Mouse (Mus musculus) neural tube, embryonic 10.5 days (tissue): ENCODE results near the gene Slit3.
A peak's percentile ranks its signal among the peaks of the same experiment; 100 is the strongest.

Experiments used
- DNase-seq: peaks from one replicate; pipeline ENCODE4 v3.0.0-alpha.2; 2017; ENCODE audit warnings: low spot score; ENCODE audit errors: extremely low spot score

The Slit3 gene

DNA sequence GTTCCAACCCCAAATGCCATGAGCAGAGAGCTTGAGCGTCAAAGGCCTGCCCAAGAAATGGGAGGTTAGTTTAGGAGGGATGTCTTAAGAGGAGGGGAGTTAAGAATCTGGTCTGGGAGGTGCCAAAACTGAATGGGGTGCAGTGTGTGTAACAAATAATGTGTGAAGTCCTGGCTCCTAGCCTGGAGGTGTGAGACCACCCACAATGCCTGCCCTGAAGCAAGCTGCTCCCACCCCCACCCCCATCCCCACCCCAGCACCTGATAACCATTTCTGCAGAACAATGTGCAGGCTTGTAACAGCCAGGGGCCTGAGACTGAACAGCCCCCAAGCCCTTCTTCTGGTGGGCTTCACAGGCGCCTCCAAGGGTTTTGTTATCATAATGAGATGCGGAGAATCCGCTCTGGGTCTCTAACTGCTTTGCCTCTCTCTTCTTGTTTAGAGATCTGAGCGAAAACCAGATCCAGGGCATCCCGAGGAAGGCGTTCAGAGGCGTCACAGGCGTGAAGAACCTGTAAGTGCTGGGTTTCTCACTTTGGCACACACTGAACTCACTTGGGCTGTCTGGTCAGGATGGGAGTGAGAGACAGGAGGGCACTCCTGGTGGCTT is 386.9 kb downstream of the Slit3 start:
- DNase-seq, result no peak

DNA sequence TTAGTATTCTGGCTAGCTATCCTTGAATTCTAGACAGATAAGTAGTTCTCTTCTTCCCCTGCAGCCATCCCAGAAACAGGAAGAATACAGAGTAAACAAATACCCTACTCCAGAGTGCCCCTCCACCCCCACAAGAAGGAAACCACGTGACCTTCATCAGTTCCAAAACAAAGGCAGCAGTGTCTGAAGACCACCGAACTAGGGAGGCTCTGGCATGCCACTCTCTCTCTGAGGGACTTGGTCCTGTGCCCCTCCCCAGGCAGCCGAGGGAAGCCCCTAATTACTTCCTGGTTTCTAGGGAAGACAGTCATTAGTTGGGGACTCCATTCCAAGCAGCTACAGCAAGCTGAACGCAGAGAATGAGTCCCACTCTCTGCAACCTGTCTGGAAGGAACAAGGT is 391.7 kb downstream of the Slit3 start:
- no peak for DNase-seq

DNA sequence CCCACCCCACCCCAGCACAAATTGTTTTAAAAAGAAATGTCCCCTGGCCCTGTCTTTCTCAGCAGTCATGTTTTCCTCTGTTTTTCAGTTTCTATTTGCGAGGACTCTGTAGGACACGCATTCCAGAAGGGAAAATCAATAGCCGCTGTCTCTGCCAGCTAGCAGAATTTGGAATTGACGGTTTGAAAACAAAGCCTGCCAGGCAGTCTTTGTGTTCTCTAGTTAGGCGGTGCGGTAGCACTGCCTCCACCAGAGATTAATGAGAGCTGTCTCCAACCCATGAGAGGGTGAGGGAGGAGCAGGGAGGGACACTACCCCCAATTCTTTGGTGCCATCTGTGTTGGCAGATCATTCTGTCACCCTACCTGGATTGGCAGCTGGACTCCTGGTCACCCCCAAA is 392.3 kb downstream of the Slit3 start:
- DNase-seq, result no peak

DNA sequence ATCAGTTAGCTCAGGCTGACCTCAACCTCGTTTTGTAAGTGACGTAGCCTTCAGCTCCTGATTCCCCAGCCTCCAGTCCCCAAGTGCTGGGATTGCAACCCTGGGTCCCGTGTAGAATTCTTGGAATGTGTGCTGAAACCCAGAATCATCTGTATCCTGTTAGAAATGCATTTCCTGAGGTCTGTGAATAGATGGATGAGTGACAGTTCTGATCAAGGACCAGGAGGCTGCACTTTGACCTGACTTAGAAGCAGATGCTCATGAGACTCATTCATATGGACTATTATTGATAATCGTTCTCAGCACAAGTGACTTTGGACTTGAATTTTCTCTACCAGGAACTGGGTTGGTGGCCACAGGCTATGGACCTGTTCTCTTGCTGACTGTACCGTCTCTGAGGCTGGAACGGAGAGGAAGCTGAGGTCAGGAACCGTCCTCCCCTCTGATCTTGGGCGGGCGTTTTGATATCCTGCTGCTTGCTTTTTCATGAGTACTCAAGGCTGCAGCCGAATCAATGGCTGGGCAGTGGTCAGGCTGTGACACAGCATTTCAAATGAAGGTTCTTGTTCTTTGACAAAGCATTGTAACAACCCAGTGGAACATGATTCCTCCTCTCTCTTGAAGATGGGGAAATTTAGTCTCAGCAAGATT is 401.9 kb downstream of the Slit3 start:
- no peak for DNase-seq

DNA sequence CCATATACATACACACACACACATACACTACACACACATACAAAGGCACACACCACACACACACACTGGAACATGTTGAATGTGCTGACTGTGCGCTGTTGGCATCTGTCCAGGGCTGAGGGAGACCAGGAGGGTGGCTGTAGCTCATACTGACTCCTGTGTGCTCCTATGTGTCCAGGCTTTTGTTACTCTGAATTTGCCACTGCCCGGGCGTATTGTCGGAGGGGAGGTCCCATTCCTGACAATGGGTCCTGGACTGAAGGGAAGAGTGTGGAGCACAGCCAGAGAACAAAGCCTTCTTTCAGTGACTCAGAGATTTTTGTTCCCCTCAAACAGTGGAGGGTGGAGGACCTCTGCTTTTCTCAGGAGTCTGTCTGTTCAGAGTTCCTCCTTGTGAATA is 402.7 kb downstream of the Slit3 start:
- no peak for DNase-seq

DNA sequence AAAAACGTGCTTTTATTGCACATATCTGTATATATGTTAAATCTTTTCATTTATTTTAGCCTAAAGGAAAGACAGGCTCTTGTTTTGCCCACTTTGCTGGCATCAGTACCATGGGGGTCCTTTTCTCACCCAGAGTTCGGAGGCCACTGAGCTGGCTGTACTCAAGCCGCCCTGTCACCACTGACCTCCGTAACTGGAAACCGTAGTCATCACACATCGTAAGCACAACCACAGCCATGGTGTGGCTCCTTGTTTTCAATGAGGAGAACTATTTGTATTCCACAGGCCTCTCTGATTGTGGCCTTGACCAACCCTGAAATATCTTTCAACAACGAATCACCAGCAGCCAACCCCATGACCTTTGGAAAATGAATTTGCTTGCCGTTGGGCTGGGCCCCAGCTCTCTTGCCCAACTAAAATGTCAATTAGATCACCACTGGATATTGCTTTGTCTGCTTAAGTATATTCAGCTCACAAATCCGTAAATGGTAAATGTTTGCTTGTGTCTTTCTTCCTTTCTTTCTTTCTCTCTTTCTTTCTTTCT is 405.3 kb downstream of the Slit3 start:
- no peak for DNase-seq

DNA sequence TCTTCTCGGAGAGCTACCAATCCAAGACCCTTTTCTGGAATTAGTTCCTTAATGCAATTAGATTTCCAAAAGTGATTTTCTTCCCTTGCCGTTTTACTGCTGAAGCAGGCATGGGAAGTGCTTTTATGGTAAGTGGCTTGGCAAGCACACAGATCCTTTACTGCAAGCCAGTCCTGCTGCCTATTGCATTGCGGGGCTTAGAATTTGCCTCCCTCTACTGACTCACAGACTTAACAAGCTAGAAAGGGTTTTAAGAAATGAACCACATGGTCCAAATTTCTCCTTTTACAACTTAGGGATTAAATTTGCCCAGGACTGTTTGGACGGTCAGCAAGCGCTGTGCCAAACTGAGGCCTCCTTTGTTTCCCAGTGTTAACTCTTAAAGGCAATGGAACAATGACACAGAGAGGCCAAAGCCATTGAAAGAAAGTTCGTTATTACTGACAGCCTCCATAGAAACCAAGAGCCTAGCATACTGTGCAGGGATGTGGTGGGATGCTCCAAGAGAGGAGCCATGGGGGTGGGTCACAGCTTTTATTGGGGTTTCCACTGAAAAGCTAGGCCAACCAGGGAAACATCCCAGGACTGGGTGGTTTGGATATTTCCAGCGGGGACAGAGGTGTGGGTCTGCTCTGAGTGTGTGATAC is 406.9 kb downstream of the Slit3 start:
- DNase-seq, result no peak

DNA sequence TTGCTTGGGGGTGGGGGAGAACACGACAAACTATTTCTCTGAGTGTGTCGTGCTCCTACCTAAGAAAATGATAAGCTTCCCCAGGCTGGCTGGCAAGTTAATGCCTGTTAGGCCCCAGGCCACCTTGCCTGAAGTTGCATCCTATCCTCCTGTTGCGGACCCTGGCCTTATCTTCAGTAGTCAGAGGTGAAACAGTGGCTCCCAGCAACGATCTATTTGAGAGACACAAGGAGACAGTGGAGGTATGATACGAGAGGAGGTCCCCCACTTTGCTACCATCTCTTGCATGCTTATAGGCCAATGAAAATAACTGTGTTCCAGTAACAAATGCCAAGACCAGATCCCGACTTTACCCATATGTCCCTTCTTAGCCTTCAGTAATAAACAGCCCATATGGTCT is 414.0 kb downstream of the Slit3 start:
- DNase-seq, result no peak

DNA sequence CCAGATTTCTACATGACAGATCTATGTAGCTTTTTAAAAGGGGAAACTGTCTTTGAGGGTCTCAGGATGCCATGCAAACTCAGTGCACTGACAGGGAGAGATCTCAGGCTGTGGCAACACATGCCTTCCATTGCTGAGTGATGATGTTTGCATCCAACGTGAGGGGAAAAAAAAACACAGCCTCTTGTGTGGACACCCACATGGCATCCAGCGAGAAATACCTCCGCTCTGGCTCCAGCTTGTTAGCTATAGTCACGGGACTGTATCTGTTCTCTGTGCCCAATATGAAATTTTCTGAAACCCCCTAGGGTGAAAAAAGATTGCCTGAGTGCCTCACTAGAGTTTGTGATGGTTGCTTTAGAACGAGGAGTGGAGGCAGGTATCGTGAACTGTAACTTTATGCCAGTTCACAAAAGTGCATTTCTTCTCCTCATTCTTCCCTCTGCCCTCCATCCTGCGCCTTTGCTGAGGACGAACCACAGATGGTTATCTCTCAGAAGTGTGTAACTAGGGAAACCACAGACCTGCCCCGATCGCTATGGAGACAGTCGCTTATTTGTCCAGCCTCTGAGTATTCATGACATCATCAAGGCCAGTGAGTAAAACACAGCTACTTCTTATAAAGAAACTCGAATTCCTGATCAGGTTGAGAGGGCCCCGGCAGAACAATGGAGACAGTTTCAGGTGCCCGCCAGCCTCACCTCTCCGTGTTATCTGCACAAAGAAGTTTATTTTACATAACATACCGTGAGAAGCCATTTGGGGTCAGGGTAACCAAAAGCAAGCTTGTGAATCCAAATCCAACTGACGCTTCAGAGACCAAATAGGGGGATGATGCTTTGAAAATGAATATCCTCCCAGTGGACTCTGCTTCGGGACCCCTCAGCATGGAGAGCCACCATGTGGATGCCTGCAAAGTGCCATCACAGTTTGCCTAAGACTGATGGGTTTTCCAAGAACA is 416.4 kb downstream of the Slit3 start:
- DNase-seq, result peak; percentile 40

DNA sequence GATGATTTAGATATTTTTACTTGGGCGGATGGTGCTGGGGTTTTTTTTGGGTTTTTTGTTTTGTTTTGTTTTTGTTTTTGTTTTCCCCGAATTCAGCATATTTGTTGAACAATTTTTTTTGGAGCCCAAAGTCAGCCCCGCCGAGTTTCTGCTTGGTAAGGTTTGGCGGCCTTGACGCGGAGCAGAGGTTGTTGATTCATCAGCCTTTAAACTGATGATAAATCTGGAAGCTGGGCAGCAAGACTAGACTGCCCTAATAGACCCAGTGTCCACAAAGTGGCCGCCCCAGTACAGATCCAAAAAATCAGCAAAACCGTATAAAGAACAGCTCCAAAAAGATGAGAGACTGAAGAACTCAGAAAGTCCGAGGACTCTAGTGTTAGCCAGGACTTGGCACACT is 421.7 kb downstream of the Slit3 start:
- DNase-seq, result no peak

DNA sequence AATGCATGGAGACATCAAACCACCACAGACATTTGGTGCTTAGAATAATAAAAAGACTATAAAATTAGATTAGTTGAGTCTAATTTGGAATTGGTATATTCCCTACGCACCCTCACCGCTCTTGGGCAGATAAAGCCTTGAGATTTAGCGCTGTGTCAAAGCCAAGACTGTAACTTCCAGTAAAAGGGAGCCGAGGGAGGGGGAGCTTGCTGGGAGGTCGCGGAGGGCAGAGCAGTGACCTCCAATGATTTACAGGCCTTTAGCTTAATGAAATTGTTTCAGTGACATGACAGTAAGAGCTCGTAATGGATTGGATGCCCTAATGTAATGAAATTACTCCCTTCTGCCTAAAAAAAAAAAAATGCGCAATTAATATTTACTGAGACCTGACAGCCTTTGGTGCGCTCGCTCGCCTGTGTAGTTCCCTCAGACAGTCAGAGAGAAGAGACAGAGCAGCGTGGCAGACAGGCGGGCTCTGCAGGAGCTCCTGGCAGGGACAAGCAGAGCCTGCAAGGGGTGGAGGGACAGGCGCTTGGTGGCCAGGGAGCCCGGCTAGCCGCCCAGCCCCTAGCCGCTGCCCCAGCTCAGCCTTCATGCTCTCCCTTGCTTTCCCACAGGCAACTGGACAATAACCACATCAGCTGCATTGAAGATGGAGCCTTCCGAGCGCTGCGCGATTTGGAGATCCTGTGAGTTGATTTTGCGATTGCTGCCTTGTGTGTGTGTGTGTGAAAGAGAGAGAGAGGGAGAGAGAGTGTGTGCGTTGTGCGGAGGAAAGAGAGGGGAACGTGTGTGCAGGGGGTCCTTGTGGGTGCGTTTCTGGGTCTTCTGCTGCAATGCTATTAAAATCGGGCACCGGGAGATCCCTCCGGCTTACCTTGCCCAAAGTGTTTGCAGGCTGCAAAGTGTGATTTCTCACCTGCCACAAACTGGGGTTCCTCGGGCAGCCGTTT is 423.4 kb downstream of the Slit3 start:
- DNase-seq, result peak; percentile 58

DNA sequence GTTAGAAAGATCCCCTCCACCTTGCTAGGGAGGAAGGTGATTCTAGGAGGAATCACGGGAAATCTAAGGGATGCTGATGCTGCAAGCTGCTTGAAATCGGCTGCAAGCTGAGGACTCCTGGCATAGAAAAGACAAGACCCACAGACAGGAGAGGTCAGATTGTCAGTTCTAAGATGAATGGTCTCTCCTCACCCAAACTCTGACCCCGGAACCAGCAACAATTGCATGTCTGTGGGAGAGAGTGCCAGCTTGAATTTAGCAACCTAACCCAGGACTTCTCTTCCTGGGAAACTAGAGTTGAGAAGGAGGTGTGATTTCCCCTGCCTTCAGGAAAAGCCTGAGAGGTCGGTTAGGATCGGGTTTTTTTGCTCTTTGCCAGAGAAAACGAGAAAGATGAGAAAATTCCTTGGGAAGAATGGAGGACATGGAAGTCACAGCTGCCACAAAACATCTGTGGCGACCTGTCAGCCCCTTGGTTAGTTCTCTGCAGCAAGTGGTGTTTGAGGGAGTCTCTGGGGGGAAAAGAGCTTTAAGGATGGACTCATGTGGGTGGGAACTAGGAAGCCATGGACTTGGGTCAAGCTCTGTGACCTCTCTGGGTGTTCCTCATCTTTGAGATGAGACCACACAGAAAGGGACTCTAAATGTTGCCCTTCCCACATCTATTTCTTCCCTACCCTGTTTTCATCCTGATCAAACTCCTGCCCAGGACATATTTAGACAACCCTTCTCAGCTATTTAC is 425.2 kb downstream of the Slit3 start:
- DNase-seq, result peak; percentile 48

DNA sequence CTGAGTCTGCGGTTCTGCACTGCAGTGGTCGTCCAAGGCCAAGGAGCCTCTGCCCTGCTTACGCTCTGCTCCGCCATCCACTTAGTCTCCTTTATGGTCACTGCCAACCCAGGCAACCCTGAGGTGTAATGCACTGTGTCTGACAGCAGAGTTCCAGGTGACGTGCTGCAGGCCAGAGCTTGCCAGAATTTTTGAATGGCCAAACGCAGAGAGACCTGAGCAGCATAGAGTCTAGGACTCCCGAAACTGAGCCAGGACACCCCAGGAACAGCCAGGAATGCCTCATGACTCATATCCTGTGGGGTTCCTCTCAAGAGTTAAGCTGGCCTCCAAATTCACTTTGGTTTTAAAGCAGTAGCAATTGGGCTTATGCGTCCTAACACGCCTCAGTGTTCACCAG is 429.0 kb downstream of the Slit3 start:
- DNase-seq, result no peak

DNA sequence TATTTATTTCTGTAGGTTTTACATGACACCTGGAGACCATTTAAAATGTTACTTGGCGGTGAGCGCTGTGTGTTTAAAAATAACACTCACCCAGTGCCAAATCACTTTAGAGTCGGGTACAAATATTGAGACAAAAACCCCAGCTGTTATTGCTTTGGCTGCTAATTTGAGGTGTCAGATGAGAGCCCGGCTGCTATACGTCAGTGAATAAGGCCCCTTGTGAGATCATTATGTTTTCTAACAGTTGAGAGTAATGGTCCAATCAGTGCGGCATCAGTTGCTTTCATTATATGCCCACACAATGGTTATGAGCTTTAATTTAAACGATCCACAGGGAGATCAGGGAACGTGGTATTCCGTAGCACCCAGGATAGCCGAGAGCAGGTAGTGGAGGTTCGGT is 435.2 kb downstream of the Slit3 start:
- no peak for DNase-seq

DNA sequence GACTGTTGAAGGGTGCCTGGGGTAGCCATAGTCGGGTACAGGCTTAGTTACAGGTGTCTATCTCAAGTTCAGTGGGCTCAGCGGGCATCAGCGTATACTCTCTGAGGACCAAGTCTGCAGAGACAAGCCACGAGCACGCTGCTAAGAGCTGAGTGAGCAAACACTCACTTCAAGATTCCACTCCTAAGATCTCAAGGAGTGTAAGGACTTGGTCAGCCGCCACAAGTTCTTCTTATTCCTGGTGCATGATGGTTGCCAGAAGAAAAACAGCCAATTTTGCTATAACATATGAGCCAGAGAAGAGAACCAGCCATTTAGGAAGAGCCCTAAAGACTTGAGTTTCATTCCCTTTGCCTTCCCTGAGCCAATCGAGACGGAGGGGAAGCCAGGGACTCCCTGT is 436.5 kb downstream of the Slit3 start:
- DNase-seq, result no peak

DNA sequence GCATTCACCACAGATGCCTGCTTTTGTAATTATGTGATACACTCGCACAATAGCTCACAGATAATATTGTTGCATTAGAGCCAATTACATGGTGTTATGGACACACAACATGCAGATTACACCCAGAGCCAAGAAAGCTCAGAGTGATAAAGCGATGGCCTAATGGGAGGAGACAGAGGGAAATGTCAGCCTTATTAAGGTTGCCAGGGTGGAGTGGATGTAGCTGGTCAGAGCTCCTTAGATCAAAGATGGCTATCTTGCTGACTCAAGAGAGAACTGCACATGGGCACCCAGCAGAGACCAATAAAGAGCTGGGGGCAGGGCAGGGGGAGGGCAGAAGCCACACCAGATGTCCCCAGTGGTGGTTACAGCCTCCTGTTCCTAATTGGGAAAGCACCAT is 437.3 kb downstream of the Slit3 start:
- DNase-seq, result no peak

DNA sequence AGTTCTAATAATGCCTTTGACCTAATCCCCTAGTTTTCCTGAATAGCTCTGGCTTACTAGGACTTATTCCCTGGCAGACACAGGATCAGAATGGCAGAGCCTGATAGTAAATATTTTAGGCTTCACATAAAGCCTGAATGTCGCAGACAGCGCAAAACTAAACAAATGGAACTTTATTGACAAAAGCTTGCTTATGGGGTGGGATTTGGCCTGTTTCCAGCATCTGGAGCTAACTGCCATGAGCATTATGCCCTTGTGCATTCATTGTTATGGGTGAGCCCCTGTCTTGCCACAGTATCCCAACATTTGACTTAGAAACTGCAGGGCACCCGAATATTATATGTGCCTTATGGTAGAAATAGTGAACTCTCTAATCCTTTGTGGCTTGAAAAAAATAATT is 438.4 kb downstream of the Slit3 start:
- DNase-seq, result no peak

DNA sequence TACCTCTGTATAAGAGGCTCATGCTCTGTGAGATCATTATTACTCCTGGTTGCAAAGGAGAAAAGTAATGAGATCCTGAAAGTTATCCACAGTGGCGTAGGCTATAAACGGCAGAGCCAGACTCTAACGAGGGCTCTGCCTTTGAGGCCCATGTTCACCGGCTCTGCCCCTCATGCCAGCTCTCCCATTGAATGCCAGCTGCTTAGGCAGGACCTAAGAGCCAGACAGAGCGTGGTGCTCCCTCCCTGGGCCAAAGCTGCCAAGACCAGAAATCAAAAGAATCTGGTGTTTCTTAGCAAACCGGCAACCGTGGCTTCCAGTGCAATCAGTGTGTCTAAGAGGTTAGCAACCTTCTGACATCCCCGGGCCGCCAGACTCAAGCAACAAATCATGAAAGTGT is 440.7 kb downstream of the Slit3 start:
- DNase-seq, result no peak

DNA sequence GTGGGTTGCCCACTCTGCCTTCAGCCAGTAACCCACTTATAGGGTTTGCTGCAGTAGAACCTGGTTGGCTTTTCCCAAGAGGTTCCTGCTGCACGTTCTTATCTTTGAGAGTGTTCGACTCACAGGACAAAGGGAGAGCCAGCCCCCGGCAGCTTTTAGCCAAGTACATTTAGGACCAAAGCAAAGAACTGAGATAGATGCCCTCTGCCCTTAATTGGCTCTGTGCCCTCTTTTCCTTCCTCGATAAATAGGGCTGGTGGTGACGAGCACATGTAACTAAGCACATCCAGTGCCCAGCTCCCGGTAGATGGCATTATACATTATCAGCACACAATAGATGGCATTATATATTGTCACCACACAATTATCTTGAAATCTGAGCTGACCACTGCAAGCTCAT is 444.3 kb downstream of the Slit3 start:
- DNase-seq, result no peak

DNA sequence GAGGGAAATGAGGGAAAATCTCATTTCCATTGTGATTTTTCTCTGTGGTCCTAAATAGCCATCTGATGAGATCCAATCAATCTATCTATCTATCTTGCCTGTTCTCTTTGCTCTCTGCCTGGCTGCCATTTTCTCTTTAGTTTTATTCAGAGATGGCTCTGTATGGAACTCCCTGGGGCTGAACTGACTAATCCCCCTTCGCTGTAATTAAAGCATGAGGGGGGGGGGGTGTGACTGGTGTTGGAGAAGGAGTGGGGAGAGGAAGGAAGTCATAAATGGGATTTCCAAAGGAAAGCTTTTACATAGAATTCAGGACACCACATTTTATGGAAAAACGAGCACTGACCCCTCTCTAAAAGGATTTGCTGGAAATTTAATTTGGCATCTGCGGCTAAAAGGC is 445.7 kb downstream of the Slit3 start:
- DNase-seq, result no peak
